Mouse (Mus musculus) embryonic facial prominence, embryonic 13.5 days (tissue): ENCODE data around the gene Mad1l1. TPM values are rescaled to one million over a fixed set of nuclear protein-coding genes. Genes with fewer than 3 reads are reported as not detected.

Experiments
- ATAC-seq: fragments of 200-750 bp; cut with Nextera tagmentation; 2 replicates; pipeline ENCODE4 v1.8.0; 2017; ENCODE audit warnings: low read depth; ENCODE audit not compliant: insufficient number of reproducible peaks, insufficient read depth, low FRiP score, low TSS enrichment
- H3K27ac ChIP-seq: fragments of 300-500 bp; sonication (generic); 2 replicates; pipeline ENCODE4 v1.5.1; 2015; ENCODE audit warnings: moderate library complexity, mild to moderate bottlenecking, inconsistent platforms
- H3K27me3 ChIP-seq: fragments of 300-500 bp; sonication (generic); 2 replicates; pipeline ENCODE4 v1.6.1; 2015; ENCODE audit warnings: mild to moderate bottlenecking, inconsistent platforms
- H3K36me3 ChIP-seq: fragments of 300-500 bp; sonication (generic); 2 replicates; pipeline ENCODE4 v1.6.1; 2015; ENCODE audit warnings: mild to moderate bottlenecking, inconsistent platforms
- H3K4me1 ChIP-seq: fragments of 300-500 bp; sonication (generic); 2 replicates; pipeline ENCODE4 v1.6.1; 2015; ENCODE audit warnings: inconsistent platforms
- H3K4me2 ChIP-seq: fragments of 300-500 bp; sonication (generic); 2 replicates; pipeline ENCODE4 v1.6.1; 2015; ENCODE audit warnings: moderate library complexity, mild to moderate bottlenecking, inconsistent platforms
- H3K4me3 ChIP-seq: fragments of 300-500 bp; sonication (generic); 2 replicates; pipeline ENCODE4 v1.5.1; 2015; ENCODE audit warnings: mild to moderate bottlenecking, inconsistent platforms
- H3K9ac ChIP-seq: fragments of 300-500 bp; sonication (generic); 2 replicates; pipeline ENCODE4 v1.6.1; 2015; ENCODE audit warnings: mild to moderate bottlenecking, inconsistent platforms
- H3K9me3 ChIP-seq: fragments of 300-500 bp; sonication (generic); 2 replicates; pipeline ENCODE4 v1.6.1; 2016; ENCODE audit warnings: inconsistent platforms
- WGBS: fragments of 180-500 bp; shearing (Covaris S2); methylation state at CpG from one replicate; pipeline ENCODE4 v1.1.7; 2015; ENCODE audit warnings: mixed read lengths; 5-methylcytosine and 5-hydroxymethylcytosine counted together
- polyA plus RNA-seq: library from polyadenylated mRNA; unstranded; fragments of >200 nt; fragmentation: Nextera tagmentation; extraction: Ambion mirVana; gene quantifications from 2 replicates; pipeline ENCODE4 v1.2.1, GENCODE M21; 2015

Mad1l1 gene
- polyA plus RNA-seq, 1 experiment from 2014 or later, result 58.1 TPM

- Histone ChIP-seq H3K9ac (no peak overlapping the region), H3K4me2 (no peak overlapping the region), H3K4me1 (peaks cover 34% of the 10 kb centered on the region), H3K36me3 (peaks cover 31% of the 10 kb centered on the region), H3K4me3 (no peak overlapping the region), H3K27ac (0 out of 2 replicates have a peak overlapping the region, but pooled peaks have one; percentile 28), H3K9me3 (no peaks in the 10 kb centered on the region), H3K27me3 (no peaks in the 10 kb centered on the region)
- no peak for ATAC-seq
- 54% methylated on average over 3 of the region's 3 CpGs for WGBS
Observed at GRCm38 (mm10) chr5:140078406-140078805, 242.9 kb downstream of the Mad1l1 start.

- Histone ChIP-seq H3K4me3 (no peak overlapping the region), H3K9ac (no peak overlapping the region), H3K4me2 (no peak overlapping the region), H3K36me3 (peaks cover 21% of the 10 kb centered on the region), H3K27ac (no peak overlapping the region), H3K4me1 (peaks cover 20% of the 10 kb centered on the region), H3K27me3 (no peaks in the 10 kb centered on the region), H3K9me3 (no peaks in the 10 kb centered on the region)
- ATAC-seq, result no peak
- 95% methylated on average over 2 of the region's 2 CpGs for WGBS
Observed at GRCm38 (mm10) chr5:140076438-140076837, 244.9 kb downstream of the Mad1l1 start.

- 0 out of 2 replicates have a peak, but pooled peaks have one; percentile 37 for ATAC-seq
- Histone ChIP-seq H3K27me3 (no peaks in the 10 kb centered on the region), H3K4me3 (no peak overlapping the region), H3K9ac (0 out of 2 replicates have a peak overlapping the region, but pooled peaks have one; percentile 49), H3K4me1 (peaks cover 26% of the 10 kb centered on the region), H3K27ac (peak overlapping the region; percentile 39; the same call in 1 of the 2 replicates), H3K9me3 (no peaks in the 10 kb centered on the region), H3K4me2 (no peak overlapping the region; the same call in 1 of the 2 replicates), H3K36me3 (peaks cover 10% of the 10 kb centered on the region; the same call in 1 of the 2 replicates)
- WGBS, result 26% methylated on average over 12 of the region's 12 CpGs
Observed at GRCm38 (mm10) chr5:140073671-140074116, 247.7 kb downstream of the Mad1l1 start.

DNA sequence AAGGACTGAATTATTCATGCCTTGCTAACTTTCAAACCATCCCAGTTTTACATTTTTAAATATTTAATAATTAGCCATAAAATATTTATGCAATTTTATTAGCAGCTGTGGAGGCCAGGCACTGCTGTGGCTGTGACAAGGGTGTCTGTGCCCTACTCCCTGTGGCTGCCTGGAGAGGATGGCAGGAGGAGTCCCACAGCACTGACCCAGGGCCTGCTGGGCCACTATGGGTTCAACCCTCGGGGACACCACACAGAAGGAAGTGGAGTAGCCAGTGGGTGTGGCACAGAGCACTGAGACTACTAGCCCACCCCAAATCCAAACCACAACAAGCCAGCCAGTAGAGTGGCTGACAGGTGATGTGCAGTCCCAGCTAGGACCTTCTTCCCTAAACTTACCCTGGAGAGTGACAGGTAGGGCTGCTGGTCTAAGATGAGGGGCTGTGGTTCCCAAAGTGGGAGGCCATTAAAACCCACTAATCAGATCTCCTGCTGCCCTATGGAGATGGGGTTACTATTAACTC is 248.1 kb downstream of the Mad1l1 start:
- no peak overlapping the region for H3K4me3 ChIP-seq
- H3K27me3 ChIP-seq, result no peaks in the 10 kb centered on the region
- ATAC-seq, result 0 out of 2 replicates have a peak, but pooled peaks have one; percentile 21
- H3K27ac ChIP-seq, result 0 out of 2 replicates have a peak overlapping the region, but pooled peaks have one; percentile 39
- peaks cover 26% of the 10 kb centered on the region for H3K4me1 ChIP-seq
- peaks cover 10% of the 10 kb centered on the region; the same call in 1 of the 2 replicates for H3K36me3 ChIP-seq
- H3K4me2 ChIP-seq, result no peak overlapping the region; the same call in 1 of the 2 replicates
- H3K9me3 ChIP-seq, result no peaks in the 10 kb centered on the region
- H3K9ac ChIP-seq, result no peak overlapping the region
- WGBS, result 27% methylated on average over 1 of the region's 1 CpGs

- Histone ChIP-seq H3K4me3 (no peak overlapping the region), H3K27ac (peak overlapping the region; percentile 7; the same call in 1 of the 2 replicates), H3K36me3 (peaks cover 13% of the 10 kb centered on the region), H3K27me3 (no peaks in the 10 kb centered on the region), H3K4me1 (peaks cover 39% of the 10 kb centered on the region), H3K4me2 (no peak overlapping the region), H3K9me3 (no peaks in the 10 kb centered on the region), H3K9ac (no peak overlapping the region)
- WGBS, result 61% methylated on average over 5 of the region's 5 CpGs
- ATAC-seq, result no peak
Observed at GRCm38 (mm10) chr5:140068506-140068905, 252.8 kb downstream of the Mad1l1 start.

- WGBS, result 58% methylated on average over 3 of the region's 3 CpGs
- no peak for ATAC-seq
Observed at GRCm38 (mm10) chr5:140068051-140068450, 253.3 kb downstream of the Mad1l1 start.

DNA sequence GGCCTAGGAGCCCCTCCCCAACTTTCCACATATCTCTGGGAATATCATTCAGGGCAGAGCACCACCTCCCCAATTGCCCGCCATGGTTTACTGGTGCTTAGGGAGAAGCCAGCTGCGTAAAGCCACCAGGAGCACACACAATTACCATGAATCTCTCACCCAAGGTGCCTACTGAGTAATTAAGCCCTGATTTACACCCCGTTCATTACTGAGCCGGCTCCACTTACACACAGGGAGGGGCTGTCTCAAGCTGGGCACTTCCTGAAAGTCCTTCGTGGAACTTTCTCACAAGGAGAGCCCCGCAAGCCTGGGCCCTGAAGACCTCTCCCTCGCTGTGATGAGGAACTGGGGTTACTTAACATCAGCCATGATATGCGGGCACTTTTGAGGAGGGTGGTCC is 254.6 kb downstream of the Mad1l1 start:
- Histone ChIP-seq H3K9me3 (no peaks in the 10 kb centered on the region), H3K27me3 (no peaks in the 10 kb centered on the region), H3K4me2 (no peak overlapping the region), H3K4me3 (no peak overlapping the region), H3K9ac (no peak overlapping the region), H3K36me3 (peaks cover 17% of the 10 kb centered on the region), H3K27ac (no peak overlapping the region), H3K4me1 (peaks cover 48% of the 10 kb centered on the region)
- no peak for ATAC-seq
- WGBS, result 75% methylated on average over 8 of the region's 8 CpGs

More at GRCm38 (mm10) chr5:140068051-140068450, 253.3 kb downstream of the Mad1l1 start:
- no peak overlapping the region for H3K4me3 ChIP-seq
- no peaks in the 10 kb centered on the region for H3K27me3 ChIP-seq
- H3K9ac ChIP-seq, result no peak overlapping the region
- peaks cover 17% of the 10 kb centered on the region for H3K36me3 ChIP-seq
- peaks cover 38% of the 10 kb centered on the region for H3K4me1 ChIP-seq
- H3K4me2 ChIP-seq, result no peak overlapping the region
- peak overlapping the region; percentile 7; the same call in 1 of the 2 replicates for H3K27ac ChIP-seq
- no peaks in the 10 kb centered on the region for H3K9me3 ChIP-seq

GRCm38 (mm10) chr5:140066281-140066680 is 255.1 kb downstream of the Mad1l1 start:
- H3K9me3 ChIP-seq, result no peaks in the 10 kb centered on the region
- no peak overlapping the region for H3K4me2 ChIP-seq
- ATAC-seq, result no peak
- peaks cover 53% of the 10 kb centered on the region for H3K4me1 ChIP-seq
- no peaks in the 10 kb centered on the region for H3K27me3 ChIP-seq
- peaks cover 17% of the 10 kb centered on the region for H3K36me3 ChIP-seq
- H3K27ac ChIP-seq, result no peak overlapping the region
- no peak overlapping the region for H3K4me3 ChIP-seq
- H3K9ac ChIP-seq, result no peak overlapping the region

GRCm38 (mm10) chr5:140065281-140065945 is 255.9 kb downstream of the Mad1l1 start:
- no peak for ATAC-seq
- no peak overlapping the region for H3K27ac ChIP-seq
- no peaks in the 10 kb centered on the region for H3K9me3 ChIP-seq
- no peak overlapping the region for H3K4me2 ChIP-seq
- H3K9ac ChIP-seq, result no peak overlapping the region
- WGBS, result 96% methylated on average over 11 of the region's 11 CpGs
- H3K4me3 ChIP-seq, result no peak overlapping the region
- no peaks in the 10 kb centered on the region for H3K27me3 ChIP-seq
- peaks cover 17% of the 10 kb centered on the region for H3K36me3 ChIP-seq
- H3K4me1 ChIP-seq, result peaks cover 61% of the 10 kb centered on the region

DNA sequence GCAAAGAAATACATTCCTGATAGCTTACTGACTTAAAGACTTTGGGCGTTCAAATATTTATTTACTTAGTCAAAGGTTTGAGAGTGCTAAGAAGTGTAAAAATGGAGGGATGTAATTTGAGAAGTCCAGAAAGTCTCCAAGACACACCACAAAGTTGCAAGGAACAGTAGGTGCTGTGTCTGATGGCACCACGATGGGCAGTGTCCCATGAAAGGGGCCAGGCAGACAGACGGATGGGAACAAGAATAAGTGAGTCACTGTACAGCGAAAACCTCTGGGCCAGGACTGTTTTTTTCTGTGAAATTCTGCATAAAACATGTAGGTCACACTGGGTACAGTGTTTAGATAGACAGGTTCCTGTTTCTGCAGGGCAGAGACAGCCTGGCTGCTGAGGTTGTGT is 256.8 kb downstream of the Mad1l1 start:
- H3K36me3 ChIP-seq, result peaks cover 17% of the 10 kb centered on the region
- H3K27me3 ChIP-seq, result no peaks in the 10 kb centered on the region
- 70% methylated on average over 4 of the region's 4 CpGs for WGBS
- H3K9me3 ChIP-seq, result no peaks in the 10 kb centered on the region
- no peak overlapping the region for H3K4me3 ChIP-seq
- no peak overlapping the region for H3K9ac ChIP-seq
- H3K27ac ChIP-seq, result no peak overlapping the region
- no peak for ATAC-seq
- no peak overlapping the region for H3K4me2 ChIP-seq
- H3K4me1 ChIP-seq, result peaks cover 61% of the 10 kb centered on the region

- Histone ChIP-seq H3K4me3 (no peak overlapping the region), H3K36me3 (peaks cover 17% of the 10 kb centered on the region), H3K9me3 (no peaks in the 10 kb centered on the region), H3K4me1 (peaks cover 44% of the 10 kb centered on the region), H3K9ac (no peak overlapping the region), H3K4me2 (no peak overlapping the region), H3K27ac (0 out of 2 replicates have a peak overlapping the region, but pooled peaks have one; percentile 71), H3K27me3 (no peaks in the 10 kb centered on the region)
- ATAC-seq, result no peak
- WGBS, result 86% methylated on average over 3 of the region's 3 CpGs
Observed at GRCm38 (mm10) chr5:140062828-140063227, 258.5 kb downstream of the Mad1l1 start.

GRCm38 (mm10) chr5:140062316-140062715 is 259.0 kb downstream of the Mad1l1 start:
- Histone ChIP-seq H3K4me2 (no peak overlapping the region), H3K4me3 (no peak overlapping the region), H3K36me3 (peaks cover 17% of the 10 kb centered on the region), H3K27ac (peak overlapping the region; percentile 71), H3K9ac (no peak overlapping the region), H3K27me3 (no peaks in the 10 kb centered on the region), H3K9me3 (no peaks in the 10 kb centered on the region), H3K4me1 (peaks cover 40% of the 10 kb centered on the region)
- WGBS, result 65% methylated on average over 3 of the region's 3 CpGs
- no peak for ATAC-seq
